Mouse (Mus musculus): ENCODE data around the gene Cdh23.

Cdh23 gene

DNA sequence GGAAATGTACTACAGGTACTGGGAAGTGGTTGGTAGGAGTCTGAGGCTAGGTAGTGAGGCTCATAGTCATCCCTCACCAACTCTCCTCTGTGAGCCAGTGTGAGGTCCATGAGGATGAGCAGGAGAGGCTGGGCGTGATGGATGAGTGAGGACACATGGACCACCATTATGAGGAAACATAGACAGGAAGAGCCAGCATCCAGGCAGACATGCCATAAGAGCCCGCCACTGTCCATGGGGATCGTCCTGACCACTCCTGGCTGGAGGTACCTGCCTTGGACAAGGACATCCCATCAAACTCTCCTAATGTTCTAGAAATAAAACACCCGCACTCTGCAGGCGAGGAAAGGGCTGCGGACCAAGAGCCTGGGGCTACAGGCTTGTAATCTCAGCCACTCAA lies at the start of gene Cdh23:
Gene Cdh23, minus strand, starts transcription at position 101 of the 400 bp plus-strand sequence.
- in situ Hi-C loops (cut with MboI, MseI), result loop anchor here (5.0 to 10.0 kb wide), 2 partner anchors 164 to 522 kb away; no protein-coding TSS in a partner anchor

- in situ Hi-C loops (cut with MboI, MseI), result loop anchor here (10.0 to 25.0 kb wide), 2 partner anchors 832 to 840 kb away; no protein-coding TSS in a partner anchor
These were observed 48.4 kb upstream of the Cdh23 start for GRCm38 (mm10) chr10:60744543-60745290.

GRCm38 (mm10) chr10:60743681-60744080 lies 47.4 kb upstream of the Cdh23 start:
- in situ Hi-C loops (cut with MboI, MseI), result loop anchor here (10.0 to 25.0 kb wide), 2 partner anchors 831 to 839 kb away; no protein-coding TSS in a partner anchor

DNA sequence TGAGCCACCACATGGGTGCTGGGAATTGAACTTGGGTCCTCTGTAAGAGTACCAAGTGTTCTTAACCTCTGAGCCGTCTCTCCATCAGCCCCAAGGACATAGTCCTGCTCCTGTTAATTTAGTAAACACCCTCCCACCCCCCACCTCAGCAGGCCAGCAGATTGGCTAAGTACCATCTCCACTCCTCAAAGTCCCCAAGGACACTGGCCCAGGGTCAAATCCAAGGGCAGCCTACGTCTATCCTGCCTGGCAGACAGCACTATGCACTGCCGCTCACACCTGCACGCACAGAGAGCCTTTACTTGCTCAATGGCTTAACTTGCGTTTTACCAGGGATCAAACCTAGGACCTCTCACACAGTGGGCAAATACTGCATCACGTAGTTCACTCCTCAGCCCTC lies 46.7 kb upstream of the Cdh23 start:
- in situ Hi-C loops (cut with MboI, MseI), result loop anchor here (10.0 to 25.0 kb wide), 2 partner anchors 831 to 838 kb away; no protein-coding TSS in a partner anchor

GRCm38 (mm10) chr10:60742296-60742695 lies 46.0 kb upstream of the Cdh23 start:
- in situ Hi-C loops (cut with MboI, MseI), result loop anchor here (10.0 to 25.0 kb wide), 2 partner anchors 830 to 837 kb away; no protein-coding TSS in a partner anchor

GRCm38 (mm10) chr10:60741435-60741834 lies 45.1 kb upstream of the Cdh23 start:
- in situ Hi-C loops (cut with MboI, MseI), result loop anchor here (10.0 to 25.0 kb wide), 2 partner anchors 829 to 837 kb away; no protein-coding TSS in a partner anchor

DNA sequence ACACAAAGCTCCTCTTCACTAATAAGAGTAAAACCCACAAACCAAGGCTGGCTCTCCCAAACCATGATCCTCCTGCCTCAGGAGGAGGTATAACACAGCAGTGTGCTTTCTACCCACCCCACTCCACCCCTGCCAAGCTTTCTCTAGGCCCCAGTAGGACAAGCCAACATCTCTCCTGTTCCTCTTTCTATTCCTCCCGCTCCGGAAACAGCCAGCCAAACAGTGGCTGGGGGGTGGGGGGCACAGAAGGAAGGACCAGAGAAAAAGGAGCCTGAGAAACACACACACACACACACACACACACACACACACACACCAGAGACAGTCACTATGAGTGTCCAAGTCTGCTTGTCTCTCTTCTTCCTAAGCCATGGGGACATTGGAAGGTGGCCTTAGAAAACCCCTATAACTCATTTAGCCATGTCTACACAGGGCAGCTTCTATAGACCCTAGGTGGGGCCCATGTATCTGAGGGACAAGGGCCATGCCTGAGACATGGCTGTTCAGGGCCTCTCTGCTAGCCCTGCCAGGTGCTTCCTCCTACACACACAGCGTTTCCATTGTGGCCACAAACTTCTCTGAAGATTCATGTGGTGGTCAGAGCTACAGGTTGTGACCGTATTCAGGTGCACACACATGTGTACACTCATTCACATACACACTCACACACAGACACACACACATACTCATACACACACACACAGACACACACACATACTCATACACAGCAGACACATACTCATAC lies 43.5 kb upstream of the Cdh23 start:
- in situ Hi-C loops (cut with MboI, MseI), result loop anchor here (5.0 to 25.0 kb wide), 3 partner anchors 327 to 835 kb away; no protein-coding TSS in a partner anchor

DNA sequence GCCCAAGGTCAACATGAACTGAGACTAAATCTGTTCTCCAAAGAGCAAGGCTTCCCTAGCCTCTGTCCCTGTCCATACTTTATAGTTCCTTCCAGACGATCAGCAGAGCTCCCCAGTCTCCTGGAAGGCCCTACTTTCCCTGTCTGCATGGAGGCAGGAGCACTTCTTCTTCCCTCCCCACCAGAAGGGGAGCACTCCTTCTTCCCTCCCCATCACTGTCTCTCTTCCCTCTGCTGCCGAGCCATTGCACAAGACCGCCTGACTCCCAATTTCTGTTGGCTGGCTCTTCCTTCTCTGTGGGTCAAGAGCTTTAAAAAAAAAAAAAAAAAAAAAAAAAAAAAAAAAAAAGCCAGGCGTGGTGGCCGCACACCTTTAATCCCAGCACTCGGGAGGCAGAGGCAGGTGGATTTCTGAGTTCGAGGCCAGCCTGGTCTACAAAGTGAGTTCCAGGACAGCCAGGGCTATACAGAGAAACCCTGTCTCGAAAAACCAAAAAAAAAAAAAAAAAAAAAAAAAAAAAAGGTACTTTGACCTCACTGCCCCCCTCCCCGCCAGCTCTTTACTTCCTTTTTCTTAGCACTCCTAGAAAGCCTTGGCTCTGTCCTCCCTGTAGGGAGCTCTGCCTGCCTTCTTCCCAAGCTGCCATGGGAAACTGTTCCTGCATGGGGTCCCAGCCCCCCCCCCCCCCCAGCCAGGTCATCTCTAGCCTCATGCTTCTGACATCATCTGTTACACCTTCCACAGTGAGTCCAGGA lies 41.8 kb upstream of the Cdh23 start:
- in situ Hi-C loops (cut with MboI, MseI), result loop anchor here in 1 of 2 experiments (5.0 to 25.0 kb wide), 2 partner anchors 326 to 826 kb away; no protein-coding TSS in a partner anchor

- in situ Hi-C loops (cut with MboI, MseI), result loop anchor here in 1 of 2 experiments (5.0 to 25.0 kb wide), 2 partner anchors 325 to 825 kb away; no protein-coding TSS in a partner anchor
These were observed 41.0 kb upstream of the Cdh23 start for GRCm38 (mm10) chr10:60737169-60737728.

DNA sequence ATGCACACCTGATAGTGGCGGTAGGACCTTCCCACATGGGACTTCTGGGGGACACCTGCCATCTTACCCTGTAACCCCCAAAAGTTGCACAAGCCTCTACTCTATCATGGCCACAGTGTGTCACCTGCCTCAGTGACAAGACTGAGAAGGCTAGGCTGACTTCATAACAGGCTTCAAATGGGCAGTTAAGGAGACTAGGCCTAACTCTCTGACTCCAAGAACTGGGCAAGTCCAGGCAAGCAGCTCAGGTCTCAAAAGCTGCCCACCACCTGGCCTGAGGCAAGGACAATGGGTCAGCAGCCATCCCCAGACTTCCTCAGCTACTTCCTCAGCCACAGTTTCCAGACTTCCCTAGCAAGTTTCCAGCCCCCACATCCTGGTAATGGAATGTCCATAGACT lies 39.4 kb upstream of the Cdh23 start:
- in situ Hi-C loops (cut with MboI, MseI), result loop anchor here in 1 of 2 experiments (5.0 to 25.0 kb wide), 2 partner anchors 323 to 823 kb away; no protein-coding TSS in a partner anchor

DNA sequence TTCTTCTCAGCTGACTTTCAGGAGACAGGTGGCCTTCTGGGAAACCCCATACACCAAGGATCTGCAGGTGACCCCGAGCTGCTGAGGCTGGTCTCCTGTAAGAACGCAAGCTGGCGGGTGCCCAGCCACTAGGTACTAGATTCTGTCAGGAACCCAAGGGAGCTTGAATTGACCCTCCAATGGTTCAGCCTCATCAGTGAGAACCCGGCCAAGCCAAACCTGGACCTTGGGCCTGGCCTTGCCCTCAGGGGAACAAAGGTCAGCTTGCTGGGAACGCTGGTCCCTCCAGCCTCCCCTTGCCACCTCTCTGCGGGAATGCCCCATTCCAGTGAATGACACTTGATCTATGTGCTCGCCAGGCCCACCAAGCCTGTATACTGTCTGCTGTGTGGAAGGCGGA lies 37.2 kb upstream of the Cdh23 start:
- in situ Hi-C loops (cut with MboI, MseI), result loop anchor here in 1 of 2 experiments (25.0 kb wide), 1 partner anchor 821 kb away; no protein-coding TSS in a partner anchor

- in situ Hi-C loops (cut with MboI, MseI), result loop anchor here in 1 of 2 experiments (25.0 kb wide), 1 partner anchor 820 kb away; no protein-coding TSS in a partner anchor
These were observed 36.1 kb upstream of the Cdh23 start for GRCm38 (mm10) chr10:60732397-60732861.

GRCm38 (mm10) chr10:60731742-60732141 lies 35.5 kb upstream of the Cdh23 start:
- in situ Hi-C loops (cut with MboI, MseI), result loop anchor here in 1 of 2 experiments (25.0 kb wide), 1 partner anchor 819 kb away; no protein-coding TSS in a partner anchor

- in situ Hi-C loops (cut with MboI, MseI), result loop anchor here in 1 of 2 experiments (25.0 kb wide), 1 partner anchor 815 kb away; no protein-coding TSS in a partner anchor
These were observed 31.0 kb upstream of the Cdh23 start for GRCm38 (mm10) chr10:60727301-60727700.

DNA sequence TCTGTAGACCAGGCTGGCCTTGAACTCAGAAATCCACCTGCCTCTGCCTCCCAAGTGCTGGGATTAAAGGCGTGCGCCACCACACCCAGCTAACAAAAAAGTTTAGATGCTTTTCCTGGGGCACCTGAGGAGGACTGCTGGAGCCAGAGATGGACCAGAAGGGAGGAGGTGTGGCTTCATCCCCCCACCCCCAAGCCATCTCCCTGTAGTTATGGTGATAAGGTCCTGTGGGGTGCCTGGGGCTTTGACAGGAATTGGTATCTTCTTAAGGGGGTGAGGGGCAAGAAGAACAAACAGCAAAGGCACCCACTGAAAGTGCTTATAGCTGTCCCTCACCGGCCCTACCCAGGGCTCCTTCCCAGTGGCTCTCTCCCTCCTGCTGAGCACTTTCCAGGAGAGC lies 30.6 kb upstream of the Cdh23 start:
- in situ Hi-C loops (cut with MboI, MseI), result loop anchor here in 1 of 2 experiments (25.0 kb wide), 1 partner anchor 815 kb away; no protein-coding TSS in a partner anchor

GRCm38 (mm10) chr10:60724496-60724895 lies 28.2 kb upstream of the Cdh23 start:
- in situ Hi-C loops (cut with MboI, MseI), result no loop called here

- in situ Hi-C loops (cut with MboI, MseI), result no loop called here
These were observed 27.1 kb upstream of the Cdh23 start for GRCm38 (mm10) chr10:60723345-60723744.

GRCm38 (mm10) chr10:60721640-60722039 lies 25.4 kb upstream of the Cdh23 start:
- in situ Hi-C loops (cut with MboI, MseI), result no loop called here

- in situ Hi-C loops (cut with MboI, MseI), result no loop called here
These were observed 24.2 kb upstream of the Cdh23 start for GRCm38 (mm10) chr10:60720461-60720860.

DNA sequence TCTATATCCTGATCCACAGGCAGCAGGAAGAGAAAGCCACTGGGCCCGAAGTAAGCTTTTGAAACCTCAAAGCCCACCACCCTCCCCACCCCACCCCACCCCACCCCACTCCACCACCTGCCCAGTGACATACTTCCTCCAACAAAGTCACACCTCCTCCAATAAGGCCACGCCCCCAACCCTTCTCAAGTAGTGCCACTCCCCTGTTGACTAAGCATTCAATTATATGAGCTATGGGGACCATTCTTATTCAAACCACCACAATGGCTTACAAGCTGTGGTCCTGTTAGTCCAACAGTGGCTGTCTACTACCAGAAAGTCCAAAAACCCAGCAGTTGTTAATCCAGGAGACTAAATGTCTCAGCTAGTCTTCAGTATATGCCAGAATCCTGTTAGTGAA lies 22.2 kb upstream of the Cdh23 start:
- in situ Hi-C loops (cut with MboI, MseI), result loop anchor here in 1 of 2 experiments (10.0 kb wide), 1 partner anchor 1254 kb away; no protein-coding TSS in a partner anchor

Data from T-helper 17 cell (primary cell).